Mouse (Mus musculus) left cerebral cortex, adult 8-10 months (tissue): ENCODE measurements around the gene Srrd. TPM values are rescaled to one million over a fixed set of nuclear protein-coding genes. Genes with fewer than 3 reads are reported as not detected.

Experiments
- DNase-seq, 2 experiments: peaks; one replicate each; pipeline ENCODE4 v3.0.0; 2022; ENCODE audit warnings: low spot score in 2 of 2
- total RNA-seq, 4 experiments: library from RNA; stranded (reverse); gene quantifications; 2 replicates each; pipeline ENCODE4 v1.2.4; 2022

The Srrd gene
- total RNA-seq: 10 to 100 TPM; 25.8 to 27.9 (median 26.8) TPM

DNA sequence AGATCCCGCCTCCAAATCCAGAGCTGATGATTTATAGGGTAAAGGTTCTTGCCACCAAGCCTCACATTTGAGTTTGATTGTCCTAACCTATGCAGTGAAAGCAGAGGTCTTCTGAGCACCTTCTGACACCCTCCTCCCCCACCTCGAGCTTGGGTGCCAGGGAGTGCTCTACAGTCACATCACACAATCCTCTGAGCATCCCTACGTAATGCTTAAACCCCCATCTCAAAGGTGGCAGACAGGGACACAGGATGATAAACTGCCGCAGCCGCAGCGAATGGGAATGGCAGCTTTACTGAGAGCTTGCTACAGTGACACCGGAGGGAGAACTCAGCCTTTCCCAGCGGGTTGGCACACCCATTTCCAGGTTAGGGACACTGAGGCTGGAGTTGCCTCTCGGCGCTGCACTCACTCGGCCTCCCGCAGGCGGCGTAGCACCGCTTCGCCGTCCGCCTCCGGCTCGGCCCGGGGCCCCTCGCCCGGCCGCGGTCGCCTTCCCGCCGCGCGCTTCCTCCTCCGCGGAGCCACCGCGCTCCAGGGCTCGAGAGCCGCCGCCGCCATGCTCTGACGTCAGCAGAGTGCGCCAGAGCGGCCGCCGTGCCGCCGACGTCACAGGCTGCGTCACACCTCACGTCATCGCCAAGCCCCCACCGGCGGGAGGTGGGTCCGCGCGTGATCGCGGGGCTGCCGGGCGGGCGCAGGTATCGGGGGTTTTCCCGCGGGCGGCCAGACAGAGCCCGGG is at the start of gene Srrd, which contains the start of gene Hps4:
Srrd (minus strand) TSS at position 578 of the 742 bp plus-strand sequence.
Hps4 (plus strand) TSS at position 621 of the 742 bp plus-strand sequence.
- DNase-seq: peak; percentile 80 to 89

DNA sequence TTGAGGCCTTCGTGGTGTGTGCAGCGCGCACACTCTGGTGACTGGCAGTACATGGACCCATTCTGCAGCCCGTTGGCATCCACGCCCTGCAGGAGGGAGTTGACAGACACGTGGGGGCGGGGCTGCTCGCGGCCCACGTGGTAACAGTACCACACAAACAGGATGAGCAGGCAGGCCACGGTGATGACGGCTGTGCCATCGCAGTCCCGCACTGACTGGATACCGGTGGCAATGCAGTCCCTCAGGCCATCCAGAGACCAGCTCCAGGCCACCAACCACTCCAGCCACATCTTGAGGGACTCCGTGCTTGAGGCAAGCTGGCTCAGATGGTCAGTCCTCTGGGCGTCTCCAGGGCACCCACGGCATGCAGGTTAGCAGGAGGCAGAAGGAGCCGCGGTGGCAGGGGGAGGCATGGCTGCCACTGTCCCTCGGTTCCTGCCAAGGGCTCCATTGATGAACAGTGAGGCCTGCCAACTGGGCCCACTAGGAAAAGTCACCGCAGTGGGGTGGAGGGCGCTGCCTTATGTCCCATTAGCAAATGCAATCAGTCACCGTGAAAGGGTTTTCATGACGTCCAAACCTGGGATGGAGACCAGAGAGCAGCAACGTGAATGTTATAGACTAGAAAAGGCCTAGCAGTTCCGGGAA is 49.0 kb upstream of the Srrd start:
- no peak for DNase-seq

DNA sequence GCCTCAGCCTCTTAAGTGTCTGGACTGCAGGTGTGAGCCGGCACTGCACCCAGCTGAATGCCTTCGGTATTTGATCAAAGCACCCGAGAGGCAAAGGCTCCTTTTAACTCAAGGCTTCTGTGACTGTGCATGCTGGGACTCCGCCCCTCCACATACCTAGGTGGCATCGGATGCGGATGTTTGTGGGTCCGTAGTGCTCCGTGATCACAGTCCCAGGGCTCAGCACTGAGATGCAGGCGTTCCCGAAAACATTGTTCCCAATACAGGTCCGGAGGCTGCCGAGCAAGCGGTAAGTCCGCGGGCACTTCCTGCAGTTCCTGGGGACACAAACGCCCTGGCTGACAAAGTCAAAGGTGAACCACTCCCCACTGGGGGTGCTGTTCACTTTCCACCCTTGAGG is 48.2 kb upstream of the Srrd start:
- no peak for DNase-seq

DNA sequence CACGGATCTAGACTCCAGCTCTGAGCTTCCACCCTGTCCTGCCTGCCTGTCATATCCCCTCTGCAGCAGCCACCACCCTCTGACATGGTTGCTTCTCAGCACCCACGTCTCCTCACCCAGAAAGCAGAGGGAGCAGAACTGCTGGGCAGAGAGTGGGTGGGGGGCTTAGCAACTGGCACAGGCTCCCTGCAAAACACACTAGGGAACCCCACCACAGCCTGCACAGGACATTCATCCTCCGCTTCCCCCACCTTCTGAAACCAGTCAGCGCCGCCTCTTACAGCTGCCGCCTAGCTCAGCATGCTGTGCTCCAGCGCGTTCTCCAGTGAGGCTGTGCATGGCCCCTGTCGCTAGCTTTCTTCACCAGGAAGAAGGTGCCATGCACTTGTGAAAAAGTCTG is 46.5 kb upstream of the Srrd start:
- no peak for DNase-seq

DNA sequence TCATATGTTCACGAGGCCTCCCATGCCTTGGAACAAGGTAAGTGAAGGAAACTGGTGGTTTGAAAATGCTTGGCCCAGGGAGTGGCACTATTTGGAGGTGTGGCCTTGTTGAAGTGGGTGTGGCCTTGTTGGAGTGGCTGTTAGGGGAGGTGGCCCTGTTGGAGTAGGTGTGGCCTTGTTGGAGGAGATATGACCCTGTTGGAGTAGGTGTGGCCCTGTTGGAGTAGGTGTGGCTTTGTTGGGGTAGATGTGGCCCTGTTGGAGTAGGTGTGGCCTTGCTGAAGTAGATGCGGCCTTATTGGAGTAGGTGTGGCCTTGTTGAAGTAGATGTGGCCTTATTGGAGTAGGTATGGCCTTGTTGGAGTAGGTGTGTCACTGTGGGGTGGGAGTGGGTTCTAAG is 43.1 kb upstream of the Srrd start:
- DNase-seq: no peak

DNA sequence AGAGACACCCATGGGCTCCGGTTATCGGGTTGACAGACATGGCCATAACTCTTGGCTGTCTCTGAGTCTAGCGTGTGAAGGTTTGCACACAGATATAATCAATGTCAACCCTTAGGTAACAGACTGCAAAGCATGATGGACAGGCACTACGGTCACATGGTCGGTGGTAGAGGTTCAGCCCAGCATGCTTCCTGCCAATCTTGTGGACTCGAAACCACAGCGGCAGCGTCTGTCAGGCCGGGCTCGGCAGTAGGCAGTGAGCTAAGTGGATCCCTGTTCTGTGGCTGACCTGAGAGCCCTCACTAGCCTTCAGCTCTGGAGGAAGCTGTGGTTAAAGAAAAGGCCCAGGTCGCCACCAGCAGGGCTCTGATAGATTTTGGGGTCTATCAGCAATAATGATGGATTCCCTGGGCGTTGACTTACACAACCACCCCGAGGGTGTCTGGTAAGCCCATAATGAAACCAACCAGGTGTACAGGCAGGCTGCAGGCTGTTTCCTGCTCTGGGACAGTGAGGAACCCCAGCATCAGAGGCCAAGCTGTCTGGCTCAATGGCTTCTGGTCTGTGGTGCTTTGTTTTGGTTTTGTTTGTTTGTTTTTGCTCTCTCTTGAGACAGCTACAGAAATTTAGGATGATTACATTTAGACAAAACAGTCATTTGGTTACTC is 42.1 kb upstream of the Srrd start:
- no peak for DNase-seq

DNA sequence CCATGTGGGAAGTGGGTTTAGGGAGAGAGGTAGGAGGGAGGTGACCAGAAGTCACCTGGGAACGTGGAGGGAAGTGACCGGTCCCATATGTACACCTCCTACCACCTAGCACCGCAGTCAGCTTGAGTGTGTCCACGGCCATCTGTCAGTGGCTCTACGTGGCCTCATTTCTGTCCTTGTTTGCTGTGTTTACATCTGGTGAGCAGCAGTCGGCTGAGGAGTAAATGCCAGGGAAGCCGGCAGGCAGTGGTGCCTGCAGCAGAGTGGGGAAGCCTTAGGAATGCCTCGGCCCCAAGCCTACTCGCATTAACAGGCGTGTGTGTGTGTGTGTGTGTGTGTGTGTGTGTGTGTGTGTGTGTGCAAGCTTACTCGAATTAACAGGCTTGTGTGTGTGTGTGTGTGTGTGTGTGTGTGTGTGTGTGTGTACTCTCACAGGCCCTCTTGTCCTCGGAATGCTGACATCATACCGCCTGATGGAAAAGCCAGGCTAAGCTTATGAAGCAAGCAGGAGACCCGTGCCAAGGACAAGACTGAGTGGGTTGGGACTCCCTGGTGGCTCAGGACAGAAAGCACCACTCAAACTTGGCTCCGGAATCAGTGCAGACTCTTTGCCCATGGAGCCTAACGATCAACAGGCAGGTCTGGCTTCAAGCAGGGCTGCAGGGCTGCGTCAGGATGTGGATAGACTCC is 39.9 kb upstream of the Srrd start:
- DNase-seq: peak in 1 of 2 experiments; percentile 80

DNA sequence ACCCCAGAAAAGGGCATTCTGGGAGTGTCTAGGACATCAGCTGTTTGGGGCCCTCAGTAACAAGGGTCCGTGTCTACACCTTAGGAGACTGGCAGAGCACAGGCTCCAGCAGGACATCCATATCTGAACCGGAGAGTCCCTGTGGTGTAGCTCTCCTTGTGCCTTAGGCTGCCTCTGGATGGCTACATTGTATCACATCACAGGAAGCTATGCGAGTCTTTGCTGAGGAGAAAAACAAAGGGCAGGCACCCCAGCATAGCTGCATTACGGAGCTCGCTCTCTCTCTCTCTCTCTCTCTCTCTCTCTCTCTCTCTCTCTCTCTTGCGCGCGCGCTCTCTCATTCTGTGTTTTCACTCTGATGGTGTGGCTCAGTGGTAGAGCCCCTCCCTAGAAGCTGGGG is 39.2 kb upstream of the Srrd start:
- peak in 1 of 2 experiments; percentile 6 for DNase-seq

DNA sequence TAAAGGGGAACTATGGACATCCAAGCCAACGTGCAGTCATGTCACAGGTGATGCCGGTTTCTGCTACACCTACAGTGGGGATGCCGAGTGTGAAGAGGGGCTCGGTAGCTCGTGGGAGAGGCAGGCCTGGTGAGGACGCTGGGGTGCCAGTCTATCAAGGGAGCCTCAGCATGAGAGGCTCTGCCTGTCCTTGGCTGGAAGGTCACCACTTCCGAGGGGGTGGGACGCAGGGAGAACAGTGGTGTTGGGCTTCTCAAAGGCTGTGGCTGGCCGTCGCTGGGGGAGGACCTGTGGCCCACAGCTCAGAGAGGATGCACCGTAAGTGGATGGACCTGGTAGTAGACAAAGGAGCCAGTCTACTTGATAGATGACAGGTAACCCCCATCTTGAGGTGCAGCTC is 38.3 kb upstream of the Srrd start:
- DNase-seq: peak in 1 of 2 experiments; percentile 15

DNA sequence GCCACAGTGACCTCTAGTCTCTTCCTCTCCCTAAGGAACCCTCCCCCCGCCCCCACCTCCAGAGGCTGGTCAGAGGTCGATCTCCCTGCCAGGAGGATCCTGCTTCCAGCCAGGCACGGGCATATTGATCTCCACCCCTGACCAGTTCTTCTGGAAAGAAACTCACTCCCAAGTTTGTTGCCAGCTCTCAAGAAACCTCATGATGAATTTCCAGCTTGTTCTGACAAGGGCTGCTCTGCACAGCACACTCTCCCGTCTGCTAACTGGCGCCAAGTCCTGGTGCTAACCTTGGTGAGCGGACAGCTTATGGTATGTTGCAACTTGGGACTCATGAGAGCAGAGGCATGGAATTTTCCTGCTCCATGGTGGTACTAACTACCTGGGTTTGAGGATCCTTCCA is 35.9 kb upstream of the Srrd start:
- no peak for DNase-seq

DNA sequence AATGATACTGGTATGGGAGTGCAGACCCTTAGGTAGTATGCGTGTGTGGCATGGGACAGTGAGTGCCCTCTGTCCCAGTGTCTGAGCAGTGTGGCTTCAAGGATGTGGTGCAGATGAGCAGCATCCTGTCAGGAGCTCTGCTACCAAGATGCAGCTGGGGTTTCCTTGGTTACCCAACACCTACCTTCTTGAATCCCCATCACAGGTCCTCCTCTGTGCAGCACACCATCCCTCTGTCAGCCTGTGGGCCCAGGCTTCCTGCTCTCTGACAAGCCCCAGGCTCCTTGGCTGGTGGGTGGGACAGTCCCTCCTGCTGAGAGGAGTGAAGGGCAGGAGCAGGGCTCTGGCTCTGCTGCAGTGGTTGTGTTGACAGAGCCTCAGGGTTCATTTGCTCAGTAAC is 34.5 kb upstream of the Srrd start:
- DNase-seq: no peak

DNA sequence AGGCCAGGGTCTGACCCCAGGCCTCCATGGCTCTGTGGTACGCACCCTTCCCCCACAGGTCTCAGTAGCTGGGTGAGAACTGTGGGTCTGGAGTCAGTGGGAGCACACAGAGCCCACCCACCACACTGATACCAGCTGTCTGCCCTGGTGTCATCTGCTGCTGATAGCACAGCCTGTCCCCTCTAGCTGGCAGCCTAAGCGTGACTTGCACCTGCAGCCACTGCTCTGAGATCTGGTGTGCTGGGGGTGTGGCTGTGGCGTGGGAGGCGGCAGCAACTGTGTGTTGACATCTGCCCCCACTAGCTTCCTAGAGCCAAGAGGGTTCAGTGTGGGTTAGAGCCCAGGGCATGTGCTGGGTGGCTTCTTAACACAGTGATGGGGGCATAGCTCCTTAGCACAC is 33.3 kb upstream of the Srrd start:
- no peak for DNase-seq

DNA sequence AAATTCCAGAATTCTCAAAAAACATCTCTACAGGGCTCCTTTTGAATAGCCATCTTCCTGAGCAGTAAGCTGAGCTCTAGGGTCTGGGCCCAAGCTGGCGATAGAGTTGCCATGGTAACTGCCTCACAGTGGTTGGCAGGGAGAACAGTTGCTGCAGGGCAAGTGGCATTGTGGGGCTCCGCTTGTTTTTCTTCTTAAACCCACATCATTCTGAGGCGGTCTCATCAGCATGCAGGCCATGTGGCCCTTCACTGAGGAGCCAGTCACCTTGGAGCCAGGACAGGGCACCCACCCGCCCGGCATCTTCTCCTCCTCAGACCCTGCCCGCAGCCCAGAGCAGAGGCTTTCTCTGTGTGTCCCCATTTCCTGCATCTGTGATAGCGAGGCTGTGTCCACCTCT is 29.1 kb upstream of the Srrd start:
- DNase-seq: peak in 1 of 2 experiments; percentile 84

DNA sequence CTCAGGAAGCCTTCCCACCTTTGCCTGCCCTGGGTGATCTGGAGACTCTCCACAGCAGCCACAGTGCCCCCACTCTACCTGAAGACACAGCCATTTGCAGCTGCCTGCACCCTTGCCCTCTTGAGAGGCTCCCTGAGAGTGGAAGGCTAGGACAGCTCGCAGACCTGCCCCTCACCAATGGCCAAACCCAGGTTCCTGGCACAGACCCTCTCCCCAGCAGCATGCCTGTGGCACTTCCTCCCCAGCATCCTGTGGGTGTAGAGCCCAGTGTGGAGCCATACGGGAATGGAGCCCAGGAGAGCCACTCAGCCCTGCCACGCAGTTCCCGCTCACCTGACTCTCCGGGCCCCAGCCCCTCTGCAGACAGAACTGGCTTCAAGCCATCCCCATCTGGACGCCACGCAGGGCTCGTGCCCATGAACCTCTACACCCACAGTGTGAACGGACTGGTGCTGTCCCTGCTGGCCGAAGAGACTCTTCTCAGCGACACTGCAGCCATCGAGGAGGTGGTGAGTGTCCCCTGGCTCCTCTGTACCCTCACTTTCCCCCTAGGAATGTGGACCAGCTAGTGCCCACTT is 27.5 kb upstream of the Srrd start:
- no peak for DNase-seq

DNA sequence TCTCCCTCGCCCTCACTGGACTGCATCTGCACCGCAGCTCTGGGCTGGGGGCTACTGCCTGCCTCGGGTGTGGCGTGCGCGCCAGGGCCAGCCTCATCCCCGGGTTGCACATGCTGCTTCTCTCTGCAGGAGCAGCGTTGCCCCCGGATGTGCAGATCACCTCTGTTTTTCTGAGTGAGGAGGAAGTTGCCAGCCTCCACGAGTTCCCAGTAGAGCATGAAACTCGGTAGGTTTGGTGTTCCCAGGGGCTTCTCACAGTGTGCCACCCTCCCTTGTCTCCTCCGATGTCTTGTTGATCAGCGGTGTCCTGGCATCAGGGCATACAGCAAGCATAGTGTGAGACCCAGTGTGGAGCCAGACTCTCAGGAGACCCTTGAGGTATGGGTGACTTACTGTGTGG is 26.5 kb upstream of the Srrd start:
- no peak for DNase-seq

DNA sequence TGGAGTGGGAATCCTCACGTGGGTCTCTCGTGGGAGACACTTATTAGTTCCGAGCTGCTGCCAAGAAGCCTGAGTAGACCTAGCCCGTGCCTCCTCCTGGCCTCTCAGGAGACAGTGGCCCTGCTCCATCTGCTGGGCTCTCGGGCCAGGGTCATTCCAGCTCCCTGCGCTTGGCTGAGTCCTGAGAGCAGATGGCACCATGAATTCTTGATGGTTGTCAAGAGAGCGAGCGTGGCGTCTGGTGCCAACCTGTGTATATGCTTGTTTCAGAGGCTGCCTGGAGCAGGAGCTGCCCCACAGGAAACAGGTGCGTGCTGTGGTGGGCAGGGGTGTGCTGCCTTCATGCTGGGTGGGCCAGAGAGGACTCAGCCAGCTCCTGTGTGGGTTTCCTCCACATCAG is 25.8 kb upstream of the Srrd start:
- no peak for DNase-seq

DNA sequence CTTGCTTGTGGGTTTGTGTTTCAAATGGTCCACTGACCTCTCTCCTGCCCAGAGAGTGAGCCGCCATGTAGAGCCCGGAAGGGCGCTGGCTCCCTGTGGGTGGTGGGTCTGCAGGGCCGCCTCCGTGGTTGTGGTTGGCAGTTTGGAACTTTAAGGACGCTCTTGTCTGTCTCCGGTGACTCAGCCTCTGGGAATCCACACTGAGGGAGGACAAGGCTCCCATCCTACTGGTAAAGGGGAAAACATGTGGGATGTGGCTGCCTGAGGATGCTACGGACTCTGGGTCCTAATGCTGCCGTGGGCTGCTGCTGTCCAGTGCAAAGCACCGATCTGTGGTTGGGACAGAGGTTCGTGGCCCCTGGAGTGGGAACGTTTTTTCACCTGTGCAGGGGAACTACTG is 25.1 kb upstream of the Srrd start:
- DNase-seq: no peak

DNA sequence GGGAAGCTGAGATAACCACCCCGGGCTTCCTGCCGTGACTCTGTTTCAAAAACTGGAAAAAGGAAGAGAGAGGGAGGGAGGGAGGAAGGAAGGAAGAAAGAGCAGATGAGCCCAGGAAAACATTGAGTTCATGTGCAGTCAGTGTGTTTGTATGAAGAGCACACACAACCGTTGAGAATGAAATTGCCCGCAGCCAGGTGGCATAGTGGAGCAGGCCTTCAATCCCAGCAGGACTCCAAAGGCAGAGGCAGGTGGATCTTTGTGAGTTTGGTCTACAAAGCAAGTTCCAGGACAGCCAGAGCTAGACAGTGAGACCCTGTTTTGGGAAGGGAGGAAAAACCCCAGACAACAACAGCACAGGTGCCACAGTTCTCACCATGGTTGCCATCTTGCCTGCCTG is 24.5 kb upstream of the Srrd start:
- no peak for DNase-seq

DNA sequence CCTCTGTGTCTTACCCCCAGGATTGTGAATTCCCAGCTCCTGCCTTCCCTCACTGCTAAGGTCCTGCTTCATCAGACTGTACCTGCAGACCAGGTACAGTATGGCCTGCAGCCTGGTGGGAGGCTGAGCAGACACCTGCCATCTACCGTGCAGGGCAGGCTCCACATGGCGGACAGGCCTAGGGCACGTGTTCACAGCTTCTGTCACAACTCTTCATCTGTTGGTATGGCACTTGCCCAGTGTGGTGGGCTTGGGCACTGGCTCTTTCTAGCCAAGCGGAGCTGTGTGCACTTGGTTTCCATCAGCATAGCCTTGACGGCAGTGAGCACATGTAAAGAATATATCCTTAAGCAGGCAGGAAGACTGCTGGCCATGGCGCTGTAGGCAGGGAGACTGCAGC is 24.0 kb upstream of the Srrd start:
- DNase-seq: no peak

DNA sequence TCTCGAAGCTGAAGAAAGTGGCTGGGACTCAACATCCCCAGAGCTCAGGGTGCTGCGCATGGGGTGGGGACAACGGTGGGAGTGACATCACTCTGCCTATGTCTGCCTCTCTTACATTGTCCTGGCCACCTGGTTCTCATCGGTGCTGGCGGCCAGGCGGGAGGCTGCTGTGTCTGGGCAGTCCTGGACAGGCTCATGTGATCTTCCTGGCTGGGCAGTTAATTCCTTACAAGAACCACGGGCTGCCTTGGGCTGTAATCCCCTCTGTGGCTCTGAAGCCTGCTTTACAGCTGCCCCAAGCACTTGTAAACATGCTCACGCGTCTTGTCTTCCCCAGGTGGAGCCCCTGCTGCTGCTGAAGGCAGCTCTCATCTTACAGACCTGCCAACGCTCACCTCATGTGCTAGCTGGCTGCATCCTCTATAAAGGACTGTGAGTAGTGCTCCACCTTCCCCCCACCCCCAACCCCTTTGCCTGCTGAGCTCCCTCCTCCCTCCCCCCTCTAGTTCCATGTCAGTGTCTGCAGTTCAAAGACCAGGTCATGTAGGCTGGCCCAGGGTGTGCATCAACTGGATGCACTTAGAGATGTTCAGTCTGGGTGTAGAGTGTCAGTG is 21.5 kb upstream of the Srrd start:
- no peak for DNase-seq

DNA sequence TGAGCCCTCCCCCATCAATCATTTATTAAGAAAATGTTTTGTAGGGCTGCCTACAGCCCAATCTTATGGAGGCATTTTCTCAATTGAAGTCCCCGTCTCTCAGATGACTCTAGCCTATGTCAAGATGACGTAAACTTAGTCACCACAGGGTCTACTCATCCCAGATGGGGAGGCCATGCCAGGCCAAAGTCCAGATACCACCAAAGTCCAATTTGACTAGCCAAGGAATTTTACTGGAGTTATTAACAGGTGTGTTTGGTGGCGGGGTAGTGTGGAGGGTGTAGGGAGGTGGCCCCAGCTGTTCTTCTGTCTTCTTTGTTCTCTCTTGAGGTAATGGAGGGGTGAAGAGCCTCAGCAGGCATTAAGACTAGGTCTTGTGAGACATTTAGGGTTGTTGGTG is 17.2 kb upstream of the Srrd start:
- no peak for DNase-seq
